Mouse (Mus musculus) spleen, postnatal 0 days (tissue): Measurements from ENCODE around the gene Abo. TPM values are rescaled to one million over a fixed set of nuclear protein-coding genes. Genes with fewer than 3 reads are reported as not detected.

Experiments
- polyA plus RNA-seq: library from polyadenylated mRNA; unstranded; fragments of >200 nt; fragmentation: Nextera tagmentation; extraction: Ambion mirVana; gene quantifications from 2 replicates; pipeline ENCODE4 v1.2.1, GENCODE M21; 2015

Abo gene
- polyA plus RNA-seq = not detected in 2 replicates

GRCm38 (mm10) chr2:26864879-26865278 lies at the start of gene Abo:
Gene Abo, minus strand, starts transcription at chr2:26864979.

GRCm38 (mm10) chr2:26910124-26910993 lies 45.6 kb upstream of the Abo start, which contains the start of the genes Med22 and Rpl7a:
Gene Med22, minus strand, starts transcription at chr2:26910677.
Gene Rpl7a, plus strand, starts transcription at chr2:26910764.

GRCm38 (mm10) chr2:26902467-26903220 lies 37.9 kb upstream of the Abo start, which contains the start of gene Surf6:
Gene Surf6, minus strand, starts transcription at chr2:26902879.

Other genes with a start within 250 kb of the Abo start
- gene Fam69b, start 236.5 kb downstream of the Abo start, polyA plus RNA-seq = 3.2 and 4.7 TPM in 2 replicates
- gene Lcn4, start 193.7 kb downstream of the Abo start, polyA plus RNA-seq = 0.40 TPM in 1 of 2 replicates, not detected in the other
- 11.8 and 12.7 TPM in 2 replicates for gene Surf6, start 37.9 kb upstream of the Abo start, polyA plus RNA-seq
- 20.2 and 22.1 TPM in 2 replicates for gene Med22, start 45.7 kb upstream of the Abo start, polyA plus RNA-seq
- 585 and 601 TPM in 2 replicates for gene Rpl7a, start 45.8 kb upstream of the Abo start, polyA plus RNA-seq
- 25.1 and 28.1 TPM in 2 replicates for gene Surf2, start 51.4 kb upstream of the Abo start, polyA plus RNA-seq
- 39.3 and 44.2 TPM in 2 replicates for gene Surf1, start 51.6 kb upstream of the Abo start, polyA plus RNA-seq
- gene Surf4, start 68.9 kb upstream of the Abo start, polyA plus RNA-seq = 67.8 and 83.4 TPM in 2 replicates
- gene Stkld1, start 69.1 kb upstream of the Abo start, polyA plus RNA-seq = 0.25 and 0.34 TPM in 2 replicates
- gene Rexo4, start 99.4 kb upstream of the Abo start, polyA plus RNA-seq = 20.5 and 22.9 TPM in 2 replicates
- gene Adamts13, start 108.4 kb upstream of the Abo start, polyA plus RNA-seq = 0.08 and 0.10 TPM in 2 replicates
- gene Cacfd1, start 144.9 kb upstream of the Abo start, polyA plus RNA-seq = 14.5 and 17.3 TPM in 2 replicates
- gene Slc2a6, start 163.0 kb upstream of the Abo start, polyA plus RNA-seq = 2.7 and 4.1 TPM in 2 replicates
- gene Mymk, start 207.2 kb upstream of the Abo start, polyA plus RNA-seq = 0.11 and 0.24 TPM in 2 replicates
- 13.4 and 16.4 TPM in 2 replicates for gene Adamtsl2, start 214.4 kb upstream of the Abo start, polyA plus RNA-seq